Comparison of ENCODE assay signal across 8 mouse cellular contexts in genomic region chr12:24493412-24493811, GRCm38 (mm10). TPM values are rescaled to one million over a fixed set of nuclear protein-coding genes. Genes with fewer than 3 reads are reported as not detected.
DNase-seq lines count a peak whose midpoint lies in the region; ATAC-seq and TF ChIP-seq lines count a peak whose summit lies in the region.

No protein-coding gene starts in this region.

- DNase-seq in liver, adult 2 months (ENCODE audit: extremely low read depth, low read depth, low spot score), result no peak
- DNase-seq in liver, result no peak
- DNase-seq in embryonic facial prominence, embryonic 14.5 days (ENCODE audit: low spot score), result no peak
- peak; percentile 24 for DNase-seq in lung, postnatal 10 days
- DNase-seq in urinary bladder, adult 18-20 months (ENCODE audit: low spot score in 2 of 2), result no peak
- DNase-seq in right cerebral cortex, adult 2 months (ENCODE audit: low spot score in 2 of 2), result no peak

- H3K27me3 ChIP-seq in liver, adult 2 months (ENCODE audit: control insufficient read depth, insufficient read depth, low read length), result no peaks in the 10 kb centered on the region
- no peaks in the 10 kb centered on the region for H3K27me3 ChIP-seq in embryonic facial prominence, embryonic 14.5 days (replicated peaks; ENCODE audit: control insufficient read depth, insufficient read depth, low read length)
- H3K27me3 ChIP-seq in hindbrain, embryonic 13.5 days, result no peaks in the 10 kb centered on the region
- no peaks in the 10 kb centered on the region for H3K27me3 ChIP-seq in stomach, embryonic 15.5 days (replicated peaks)

- H3K36me3 ChIP-seq in liver, adult 2 months (ENCODE audit: control insufficient read depth, insufficient read depth, low read length), result no peaks in the 10 kb centered on the region
- H3K36me3 ChIP-seq in embryonic facial prominence, embryonic 14.5 days (ENCODE audit: control insufficient read depth, insufficient read depth, low read length), result no peaks in the 10 kb centered on the region
- no peaks in the 10 kb centered on the region for H3K36me3 ChIP-seq in hindbrain, embryonic 13.5 days
- H3K36me3 ChIP-seq in stomach, embryonic 15.5 days, result no peaks in the 10 kb centered on the region

- no peak overlapping the region for H3K27ac ChIP-seq in liver, adult 2 months (replicated peaks; ENCODE audit: insufficient read depth, low read depth, low read length)
- no peak overlapping the region for H3K27ac ChIP-seq in embryonic facial prominence, embryonic 14.5 days (replicated peaks; ENCODE audit: low read depth, low read length)
- no peak overlapping the region for H3K27ac ChIP-seq in hindbrain, embryonic 13.5 days
- no peak overlapping the region for H3K27ac ChIP-seq in stomach, embryonic 15.5 days

- peak overlapping the region; percentile 36; the same call in 1 of the 2 replicates for H3K4me2 ChIP-seq in embryonic facial prominence, embryonic 14.5 days (ENCODE audit: low read depth, low read length)
- peak overlapping the region; percentile 32; the same call in 1 of the 2 replicates for H3K4me2 ChIP-seq in hindbrain, embryonic 13.5 days
- H3K4me2 ChIP-seq in stomach, embryonic 15.5 days, result peak overlapping the region; percentile 45

- peak overlapping the region; percentile 22; the same call in 1 of the 2 replicates for H3K4me3 ChIP-seq in liver, adult 2 months (ENCODE audit: insufficient read depth, low read depth, low read length)
- peak overlapping the region; percentile 19 for H3K4me3 ChIP-seq in embryonic facial prominence, embryonic 14.5 days (ENCODE audit: low read depth, low read length)
- H3K4me3 ChIP-seq in hindbrain, embryonic 13.5 days, result peak overlapping the region; percentile 17; the same call in 1 of the 2 replicates
- H3K4me3 ChIP-seq in stomach, embryonic 15.5 days (replicated peaks), result no peak overlapping the region; the same call in 1 of the 2 replicates

- no peak for ATAC-seq in embryonic facial prominence, embryonic 14.5 days (ENCODE audit: low read depth)
- no peak for ATAC-seq in hindbrain, embryonic 13.5 days (ENCODE audit: low FRiP score)
- ATAC-seq in stomach, embryonic 15.5 days (ENCODE audit: insufficient read depth, low FRiP score, low read depth), result no peak

- no peak for TF ChIP-seq CTCF in liver, adult 2 months (IDR thresholded peaks at IDR 0.05; ENCODE audit: low read depth, low read length)

- no peak overlapping the region for H3K9ac ChIP-seq in liver, adult 2 months (ENCODE audit: low read depth, low read length)
- H3K9ac ChIP-seq in embryonic facial prominence, embryonic 14.5 days (ENCODE audit: low read depth, low read length), result peak overlapping the region; percentile 25; the same call in 1 of the 2 replicates
- H3K9ac ChIP-seq in hindbrain, embryonic 13.5 days, result no peak overlapping the region
- H3K9ac ChIP-seq in stomach, embryonic 15.5 days, result no peak overlapping the region

- no peaks in the 10 kb centered on the region for H3K79me2 ChIP-seq in liver, adult 2 months (ENCODE audit: control insufficient read depth, insufficient read depth, low read length)

- 64% methylated on average over 30 of the region's 30 CpGs for WGBS in liver, adult 2 months
- 55% methylated on average over 30 of the region's 30 CpGs for WGBS in embryonic facial prominence, embryonic 14.5 days
- 66% methylated on average over 30 of the region's 30 CpGs for WGBS in hindbrain, embryonic 13.5 days
- 57% methylated on average over 30 of the region's 30 CpGs for WGBS in stomach, embryonic 15.5 days

- H3K4me1 ChIP-seq in liver, adult 2 months (ENCODE audit: control insufficient read depth, insufficient read depth, low read length), result peaks cover 3% of the 10 kb centered on the region; the same call in 1 of the 2 replicates
- H3K4me1 ChIP-seq in embryonic facial prominence, embryonic 14.5 days (ENCODE audit: control insufficient read depth, insufficient read depth, low read length), result no peaks in the 10 kb centered on the region
- H3K4me1 ChIP-seq in hindbrain, embryonic 13.5 days (replicated peaks), result no peaks in the 10 kb centered on the region
- H3K4me1 ChIP-seq in stomach, embryonic 15.5 days, result no peaks in the 10 kb centered on the region

- no peaks in the 10 kb centered on the region for H3K9me3 ChIP-seq in embryonic facial prominence, embryonic 14.5 days (ENCODE audit: control insufficient read depth, low read length)
- no peaks in the 10 kb centered on the region for H3K9me3 ChIP-seq in hindbrain, embryonic 13.5 days
- H3K9me3 ChIP-seq in stomach, embryonic 15.5 days, result no peaks in the 10 kb centered on the region

- TF ChIP-seq POLR2A in liver, adult 2 months (IDR thresholded peaks at IDR 0.05; ENCODE audit: extremely low read depth, insufficient read depth, low read length), result no peak

RNA-seq across cellular contexts. Expression of gene Taf1b, which starts 4.7 kb away (rescaled TPM):
- total RNA-seq in liver, adult 2 months (2014; rRNA removed), result 7.3 and 8.3 TPM in 2 replicates
- polyA plus RNA-seq in liver, adult 2 months (2012; rRNA removed), result 3.1 and 4.1 TPM in 2 replicates
- polyA plus RNA-seq in embryonic facial prominence, embryonic 14.5 days (2014; fragmentation: Nextera tagmentation; extraction: Ambion mirVana), result 23.8 and 24.0 TPM in 2 replicates
- 33.8 and 37.9 TPM in 2 replicates for polyA plus RNA-seq in hindbrain, embryonic 13.5 days (2015; fragmentation: Nextera tagmentation; extraction: Ambion mirVana)
- 19.7 and 20.2 TPM in 2 replicates for polyA plus RNA-seq in stomach, embryonic 15.5 days (2015; fragmentation: Nextera tagmentation; extraction: Ambion mirVana)
